Mouse (Mus musculus): ENCODE measurements at regions not wholly inside any gene's neighbourhood (a gene's known extent, or its start where the extent isn't known, plus 50 kb on each side); places are given as distances from the start of the nearest gene placed in this dataset.
A peak's percentile ranks its signal among the peaks of the same experiment; 100 is the strongest.

DNA sequence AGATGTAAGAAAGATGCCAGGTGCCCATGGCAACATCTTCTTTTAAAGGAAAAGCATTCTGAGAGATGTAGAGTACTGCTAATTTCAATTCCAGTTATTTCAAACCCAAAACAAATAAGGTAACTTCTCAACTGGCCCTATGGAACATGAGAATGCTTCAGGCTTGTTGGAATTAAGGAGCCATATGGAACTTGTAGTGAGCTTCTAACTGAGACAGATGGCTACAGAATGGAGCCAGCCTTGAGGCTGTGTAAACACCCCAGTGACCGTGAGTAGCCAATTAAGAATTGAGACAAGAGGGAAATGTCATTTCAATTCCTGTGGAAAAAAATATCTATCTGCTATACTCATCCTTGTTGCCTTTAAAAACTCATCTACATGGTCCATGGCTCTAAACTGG lies 769.0 kb upstream of the Marcks start:
- Histone ChIP-seq H3K4me1 (ENCODE audit: control insufficient read depth, insufficient read depth, low read length) (no peaks in the 10 kb centered on the region), H3K4me2 (ENCODE audit: low read depth, low read length) (no peak overlapping the region), H3K4me3 (ENCODE audit: low read length) (no peak overlapping the region), H3K9me3 (ENCODE audit: control insufficient read depth, low read length) (no peaks in the 10 kb centered on the region), H3K27me3 (replicated peaks; ENCODE audit: control insufficient read depth, insufficient read depth, low read length) (no peaks in the 10 kb centered on the region), H3K36me3 (ENCODE audit: control insufficient read depth, insufficient read depth, low read length) (no peaks in the 10 kb centered on the region), H3K27ac (ENCODE audit: low read length) (no peak overlapping the region), H3K9ac (ENCODE audit: low read depth, low read length) (no peak overlapping the region)
- WGBS: 35% methylated on average over 1 of the region's 1 CpGs
- no peak for ATAC-seq

DNA sequence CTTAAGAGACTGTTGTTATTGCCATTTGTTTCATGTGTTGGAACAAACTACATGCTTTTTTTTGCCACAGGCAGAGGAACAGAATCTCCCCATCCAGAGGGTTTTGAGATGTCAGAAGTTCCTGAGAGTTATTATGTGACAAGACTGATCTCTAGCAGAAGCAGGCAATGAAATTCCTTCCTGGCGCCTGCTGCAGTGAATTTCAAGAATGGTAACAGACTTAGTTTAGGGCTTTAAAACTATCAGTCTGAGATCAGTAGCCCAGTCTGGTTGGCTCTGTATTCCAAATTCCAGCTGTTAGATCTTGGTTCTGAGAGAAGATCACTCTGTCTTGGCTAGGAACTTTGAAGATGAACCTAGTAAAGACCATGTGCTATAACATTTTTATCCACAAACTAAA lies 749.2 kb upstream of the Marcks start:
- H3K4me2 ChIP-seq (ENCODE audit: low read depth, low read length): no peak overlapping the region
- H3K9me3 ChIP-seq (ENCODE audit: control insufficient read depth, low read length): no peaks in the 10 kb centered on the region
- no peak overlapping the region for H3K27ac ChIP-seq (ENCODE audit: low read length)
- WGBS: 63% methylated on average over 1 of the region's 1 CpGs
- no peak overlapping the region for H3K4me3 ChIP-seq (ENCODE audit: low read length)
- no peak overlapping the region for H3K9ac ChIP-seq (ENCODE audit: low read depth, low read length)
- H3K36me3 ChIP-seq (ENCODE audit: control insufficient read depth, insufficient read depth, low read length): no peaks in the 10 kb centered on the region
- no peaks in the 10 kb centered on the region for H3K4me1 ChIP-seq (ENCODE audit: control insufficient read depth, insufficient read depth, low read length)
- ATAC-seq: no peak
- H3K27me3 ChIP-seq (replicated peaks; ENCODE audit: control insufficient read depth, insufficient read depth, low read length): no peaks in the 10 kb centered on the region

DNA sequence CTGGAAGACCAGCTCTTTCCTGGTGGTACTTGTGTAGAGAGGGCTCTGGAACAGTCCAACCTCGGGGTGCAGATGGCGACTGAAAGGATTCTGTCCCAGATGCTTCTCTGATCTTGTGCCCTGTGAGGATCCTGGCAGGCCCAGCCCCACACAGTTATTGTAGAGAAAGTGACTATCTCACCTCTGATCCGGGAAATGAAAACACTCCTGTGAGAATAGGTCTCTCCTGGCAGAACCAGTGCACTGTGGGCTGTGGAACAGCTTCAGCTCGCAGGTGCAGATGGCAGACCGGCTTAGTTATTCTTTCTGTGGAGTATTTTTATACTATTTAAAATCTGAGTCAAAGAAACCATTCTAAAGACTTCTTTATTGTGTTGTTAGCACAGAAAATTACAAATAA lies 742.1 kb upstream of the Marcks start:
- Histone ChIP-seq H3K9me3 (ENCODE audit: control insufficient read depth, low read length) (no peaks in the 10 kb centered on the region), H3K4me2 (ENCODE audit: low read depth, low read length) (no peak overlapping the region), H3K27ac (ENCODE audit: low read length) (no peak overlapping the region), H3K27me3 (replicated peaks; ENCODE audit: control insufficient read depth, insufficient read depth, low read length) (no peaks in the 10 kb centered on the region), H3K4me3 (ENCODE audit: low read length) (no peak overlapping the region), H3K9ac (ENCODE audit: low read depth, low read length) (no peak overlapping the region), H3K4me1 (ENCODE audit: control insufficient read depth, insufficient read depth, low read length) (no peaks in the 10 kb centered on the region), H3K36me3 (ENCODE audit: control insufficient read depth, insufficient read depth, low read length) (no peaks in the 10 kb centered on the region)
- no peak for ATAC-seq
- WGBS: 87% methylated on average over 5 of the region's 5 CpGs

DNA sequence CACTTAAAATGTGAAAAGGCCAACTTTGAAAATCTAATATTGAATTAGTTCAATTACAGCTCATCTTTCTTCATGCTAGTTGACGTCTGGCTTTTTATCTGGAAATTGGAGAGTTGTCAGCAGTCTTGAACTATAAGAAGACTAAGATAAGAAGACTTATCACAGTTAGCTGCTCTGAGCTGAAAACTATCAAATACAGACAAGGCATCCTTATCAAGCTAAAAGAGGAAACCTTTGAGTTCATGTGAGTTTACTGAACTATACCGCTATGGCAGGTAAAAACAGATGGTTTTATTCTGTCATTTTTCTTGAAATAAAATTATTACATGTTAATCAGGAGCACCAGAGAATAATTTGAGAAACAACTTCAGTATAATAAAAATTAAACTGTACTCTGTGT lies 735.2 kb upstream of the Marcks start:
- H3K27me3 ChIP-seq (replicated peaks; ENCODE audit: control insufficient read depth, insufficient read depth, low read length): no peaks in the 10 kb centered on the region
- 76% methylated on average over 2 of the region's 2 CpGs for WGBS
- no peaks in the 10 kb centered on the region for H3K4me1 ChIP-seq (ENCODE audit: control insufficient read depth, insufficient read depth, low read length)
- no peak for ATAC-seq
- no peak overlapping the region for H3K9ac ChIP-seq (ENCODE audit: low read depth, low read length)
- H3K4me3 ChIP-seq (ENCODE audit: low read length): no peak overlapping the region
- no peak overlapping the region for H3K4me2 ChIP-seq (ENCODE audit: low read depth, low read length)
- no peaks in the 10 kb centered on the region for H3K36me3 ChIP-seq (ENCODE audit: control insufficient read depth, insufficient read depth, low read length)
- H3K9me3 ChIP-seq (ENCODE audit: control insufficient read depth, low read length): no peaks in the 10 kb centered on the region
- H3K27ac ChIP-seq (ENCODE audit: low read length): no peak overlapping the region

DNA sequence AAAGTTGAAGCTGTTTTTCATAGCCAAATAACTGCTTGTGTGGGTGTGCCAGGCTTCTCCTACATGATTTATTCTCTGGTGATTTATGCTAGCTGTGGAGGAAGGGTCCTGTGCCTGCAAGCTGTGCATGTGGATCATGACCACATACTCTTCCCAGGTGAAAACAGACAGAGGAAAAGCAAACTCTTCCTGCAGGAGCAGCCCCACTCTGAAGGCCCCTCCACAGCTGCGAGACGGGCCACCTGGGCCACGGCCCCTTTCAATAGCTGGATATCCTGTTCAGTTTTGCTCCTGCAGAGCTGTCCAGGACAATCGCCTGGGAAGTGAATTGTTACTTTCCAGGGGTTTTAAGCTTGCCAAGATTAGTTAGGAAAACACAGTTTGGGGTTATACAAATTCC lies 722.3 kb upstream of the Marcks start:
- ATAC-seq: peak; percentile 50
- no peaks in the 10 kb centered on the region for H3K36me3 ChIP-seq (ENCODE audit: control insufficient read depth, insufficient read depth, low read length)

DNA sequence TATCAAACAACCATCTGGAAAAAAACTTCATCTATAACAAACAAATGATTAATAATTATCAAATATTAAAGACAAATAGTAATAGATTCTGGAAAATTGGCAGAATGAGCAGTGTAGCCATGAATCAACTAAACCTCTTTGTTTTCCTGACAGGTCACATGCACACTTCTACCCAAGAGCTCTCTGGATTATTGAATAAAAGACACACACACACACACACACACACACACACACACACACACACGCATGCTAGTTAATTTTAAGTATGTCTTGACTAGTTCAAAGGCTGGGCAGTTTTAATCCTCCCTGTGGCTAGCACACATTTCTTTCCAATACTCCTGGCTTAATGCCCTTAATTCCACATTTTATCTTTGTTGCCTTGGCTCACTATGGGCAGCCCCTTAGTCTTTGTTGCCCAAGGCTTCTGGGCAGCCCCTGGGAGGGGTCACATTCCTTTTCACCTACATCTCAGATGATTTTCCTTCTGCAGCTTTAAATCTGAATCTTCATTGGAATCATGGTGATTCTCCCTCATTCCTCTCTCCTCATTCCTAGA lies 710.6 kb upstream of the Marcks start:
- no peaks in the 10 kb centered on the region for H3K9me3 ChIP-seq (ENCODE audit: control insufficient read depth, low read length)
- H3K27ac ChIP-seq (ENCODE audit: low read length): no peak overlapping the region
- 88% methylated on average over 1 of the region's 1 CpGs for WGBS
- no peak overlapping the region for H3K4me3 ChIP-seq (ENCODE audit: low read length)
- no peaks in the 10 kb centered on the region for H3K36me3 ChIP-seq (ENCODE audit: control insufficient read depth, insufficient read depth, low read length)
- H3K4me1 ChIP-seq (ENCODE audit: control insufficient read depth, insufficient read depth, low read length): no peaks in the 10 kb centered on the region
- no peak overlapping the region for H3K9ac ChIP-seq (ENCODE audit: low read depth, low read length)
- H3K27me3 ChIP-seq (replicated peaks; ENCODE audit: control insufficient read depth, insufficient read depth, low read length): no peaks in the 10 kb centered on the region
- no peak for ATAC-seq
- no peak overlapping the region for H3K4me2 ChIP-seq (ENCODE audit: low read depth, low read length)

More for the DNA sequence above, 722.3 kb upstream of the Marcks start:
- Histone ChIP-seq H3K27me3 (replicated peaks; ENCODE audit: control insufficient read depth, insufficient read depth, low read length) (no peaks in the 10 kb centered on the region), H3K4me3 (ENCODE audit: low read length) (no peak overlapping the region), H3K27ac (ENCODE audit: low read length) (no peak overlapping the region), H3K9ac (ENCODE audit: low read depth, low read length) (no peak overlapping the region), H3K4me1 (ENCODE audit: control insufficient read depth, insufficient read depth, low read length) (no peaks in the 10 kb centered on the region), H3K9me3 (ENCODE audit: control insufficient read depth, low read length) (no peaks in the 10 kb centered on the region), H3K4me2 (ENCODE audit: low read depth, low read length) (no peak overlapping the region)
- 43% methylated on average over 4 of the region's 4 CpGs for WGBS

DNA sequence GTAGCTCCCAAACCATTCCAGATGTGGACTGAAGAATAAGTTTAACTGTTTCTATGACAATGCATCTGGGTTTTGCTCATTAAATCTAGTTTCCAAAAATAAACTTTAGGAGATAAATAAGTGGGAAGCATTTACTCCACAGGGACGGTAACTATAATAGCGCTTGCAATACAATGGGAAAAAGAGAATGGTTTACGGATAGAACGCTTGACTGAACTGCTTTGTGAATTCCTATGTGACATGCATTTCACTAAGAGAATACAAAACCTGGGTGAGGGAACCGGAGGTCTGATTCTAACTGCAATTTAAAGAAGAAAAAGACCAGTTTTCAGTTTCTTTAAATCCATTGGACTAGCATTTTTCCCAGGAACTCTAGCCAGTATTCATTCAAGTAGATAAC lies 704.1 kb upstream of the Marcks start:
- no peaks in the 10 kb centered on the region for H3K27me3 ChIP-seq (replicated peaks; ENCODE audit: control insufficient read depth, insufficient read depth, low read length)
- WGBS: 71% methylated on average over 5 of the region's 5 CpGs
- no peak overlapping the region for H3K4me3 ChIP-seq (ENCODE audit: low read length)
- no peak overlapping the region for H3K27ac ChIP-seq (ENCODE audit: low read length)
- no peaks in the 10 kb centered on the region for H3K9me3 ChIP-seq (ENCODE audit: control insufficient read depth, low read length)
- no peak overlapping the region for H3K4me2 ChIP-seq (ENCODE audit: low read depth, low read length)
- no peaks in the 10 kb centered on the region for H3K4me1 ChIP-seq (ENCODE audit: control insufficient read depth, insufficient read depth, low read length)
- H3K9ac ChIP-seq (ENCODE audit: low read depth, low read length): no peak overlapping the region
- no peak for ATAC-seq
- no peaks in the 10 kb centered on the region for H3K36me3 ChIP-seq (ENCODE audit: control insufficient read depth, insufficient read depth, low read length)

DNA sequence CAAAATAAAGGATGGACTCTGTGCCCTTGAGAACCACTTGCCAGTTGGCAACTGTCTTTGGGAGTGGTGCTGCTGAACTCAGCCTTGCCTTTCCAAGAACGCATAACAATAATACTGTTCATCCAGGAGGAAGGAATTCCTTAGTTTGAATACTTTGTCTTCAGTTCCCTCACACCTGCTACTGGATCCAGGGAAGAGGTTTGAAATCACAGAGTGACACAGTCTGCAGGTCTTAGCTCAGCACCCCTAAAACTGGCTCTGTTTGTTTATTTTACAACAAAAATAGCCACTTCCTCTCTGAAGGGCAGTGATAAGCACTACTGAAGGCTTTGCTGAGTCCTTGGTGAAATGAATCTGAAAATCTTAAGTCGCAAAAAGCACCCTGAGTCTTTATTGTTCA lies 703.1 kb upstream of the Marcks start:
- H3K27me3 ChIP-seq (replicated peaks; ENCODE audit: control insufficient read depth, insufficient read depth, low read length): no peaks in the 10 kb centered on the region
- WGBS: 54% methylated on average over 2 of the region's 2 CpGs
- no peak overlapping the region for H3K9ac ChIP-seq (ENCODE audit: low read depth, low read length)
- no peak overlapping the region for H3K27ac ChIP-seq (ENCODE audit: low read length)
- H3K9me3 ChIP-seq (ENCODE audit: control insufficient read depth, low read length): no peaks in the 10 kb centered on the region
- H3K4me3 ChIP-seq (ENCODE audit: low read length): no peak overlapping the region
- H3K4me2 ChIP-seq (ENCODE audit: low read depth, low read length): no peak overlapping the region
- ATAC-seq: no peak
- no peaks in the 10 kb centered on the region for H3K4me1 ChIP-seq (ENCODE audit: control insufficient read depth, insufficient read depth, low read length)
- H3K36me3 ChIP-seq (ENCODE audit: control insufficient read depth, insufficient read depth, low read length): no peaks in the 10 kb centered on the region

DNA sequence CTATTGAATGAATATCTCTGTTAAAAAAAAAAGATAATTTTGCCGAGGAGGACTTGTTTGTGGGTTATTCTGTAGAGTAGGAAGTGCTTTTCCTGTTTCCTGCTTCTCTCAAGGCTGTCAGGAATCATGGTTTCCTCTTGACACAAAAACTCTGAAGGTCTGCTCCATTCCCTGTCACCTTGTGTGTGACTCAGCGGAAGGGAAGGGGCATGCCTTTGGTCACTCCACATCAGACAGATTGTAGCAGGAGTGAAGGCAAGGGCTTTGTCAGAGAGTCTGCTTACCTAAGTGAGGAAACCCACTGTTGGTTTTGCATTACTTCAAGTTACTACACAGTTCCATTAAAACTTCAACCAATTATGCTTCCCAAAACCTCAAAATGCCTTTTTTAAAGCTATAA lies 699.0 kb upstream of the Marcks start:
- Histone ChIP-seq H3K4me3 (ENCODE audit: low read length) (no peak overlapping the region), H3K9ac (ENCODE audit: low read depth, low read length) (no peak overlapping the region), H3K9me3 (ENCODE audit: control insufficient read depth, low read length) (no peaks in the 10 kb centered on the region), H3K36me3 (ENCODE audit: control insufficient read depth, insufficient read depth, low read length) (no peaks in the 10 kb centered on the region), H3K4me1 (ENCODE audit: control insufficient read depth, insufficient read depth, low read length) (no peaks in the 10 kb centered on the region), H3K27me3 (replicated peaks; ENCODE audit: control insufficient read depth, insufficient read depth, low read length) (no peaks in the 10 kb centered on the region), H3K4me2 (ENCODE audit: low read depth, low read length) (no peak overlapping the region), H3K27ac (ENCODE audit: low read length) (no peak overlapping the region)
- 77% methylated on average over 2 of the region's 2 CpGs for WGBS
- ATAC-seq: no peak

DNA sequence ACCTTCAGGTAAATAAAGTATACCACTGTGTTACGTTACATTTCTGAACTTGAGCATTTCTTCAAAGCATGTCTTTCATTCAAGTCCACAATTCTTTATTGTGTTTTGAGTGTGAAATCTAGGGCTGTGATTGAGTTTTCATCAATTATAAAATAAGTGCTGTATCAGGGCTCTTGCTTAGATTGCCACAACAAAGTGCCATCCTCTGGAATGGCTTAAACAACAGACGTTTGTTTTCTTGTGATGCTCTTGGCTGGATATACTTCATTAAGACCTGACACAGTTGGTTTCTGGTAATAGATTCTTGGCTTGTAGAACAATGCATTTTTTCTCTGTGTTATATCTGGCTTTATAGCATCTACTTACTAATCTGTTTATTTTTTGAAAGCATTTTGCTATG lies 674.3 kb upstream of the Marcks start:
- Histone ChIP-seq H3K27me3 (replicated peaks; ENCODE audit: control insufficient read depth, insufficient read depth, low read length) (no peaks in the 10 kb centered on the region), H3K9me3 (ENCODE audit: control insufficient read depth, low read length) (no peaks in the 10 kb centered on the region), H3K27ac (ENCODE audit: low read length) (no peak overlapping the region), H3K4me1 (ENCODE audit: control insufficient read depth, insufficient read depth, low read length) (no peaks in the 10 kb centered on the region), H3K4me2 (ENCODE audit: low read depth, low read length) (no peak overlapping the region), H3K4me3 (ENCODE audit: low read length) (no peak overlapping the region), H3K9ac (ENCODE audit: low read depth, low read length) (no peak overlapping the region), H3K36me3 (ENCODE audit: control insufficient read depth, insufficient read depth, low read length) (no peaks in the 10 kb centered on the region)
- no peak for ATAC-seq
- WGBS: 68% methylated on average over 2 of the region's 2 CpGs

Data from intestine, embryonic 16.5 days (tissue).